ENCODE assay signal across 18 mouse cellular contexts in genomic region chr11:53758033-53758432, GRCm38 (mm10). TPM values are rescaled to one million over a fixed set of nuclear protein-coding genes. Genes with fewer than 3 reads are reported as not detected.
DNase-seq lines count a peak whose midpoint lies in the region; ATAC-seq and TF ChIP-seq lines count a peak whose summit lies in the region.
"Not testable (repeated sequence)": the region's sequence is repeated elsewhere in the genome, so short reads cannot be mapped to it uniquely, and the experiment has no call there.
"Had no signal": no experiment of that assay in that cellular context is flagged by ENCODE, and none has a peak within 500 bp of the region (broad histone marks: within the 10 kb centered on the region; RNA-seq: fewer than 3 reads in every experiment).

No protein-coding gene starts in this region.

- peak; percentile 82 for DNase-seq in 416B (ENCODE audit: low read depth)
- DNase-seq in ES-E14 (ENCODE audit: low read depth, low spot score); liver, embryonic 14.5 days (ENCODE audit: low read depth in 3 of 3, low spot score in 3 of 3): not testable (repeated sequence)

- TF ChIP-seq EP300 in liver, embryonic 14.5 days (IDR thresholded peaks at IDR 0.05; ENCODE audit: low read depth), result not testable (repeated sequence)

- H3K4me3 ChIP-seq in ES-E14 (ENCODE audit: insufficient read depth in 1 of 2, low read depth in 1 of 2, low read length in 2 of 2, poor library complexity in 1 of 2, severe bottlenecking in 1 of 2); intestine, embryonic 16.5 days (ENCODE audit: low read length); liver, embryonic 14.5 days (ENCODE audit: insufficient read depth in 1 of 2, low read depth in 2 of 2, low read length in 2 of 2); small intestine, adult 2 months (ENCODE audit: low read depth, low read length): not testable (repeated sequence)

- 0 out of 2 replicates have a peak, but pooled peaks have one; percentile 36 for ATAC-seq in common myeloid progenitor, adult 5-6 weeks (replicated peaks; ENCODE audit: low read depth, poor library complexity, severe bottlenecking)
- ATAC-seq in granulocyte monocyte progenitor cell, adult 5-6 weeks (replicated peaks; ENCODE audit: poor library complexity, severe bottlenecking), result 0 out of 2 replicates have a peak, but pooled peaks have one; percentile 50
- ATAC-seq in intestine, embryonic 16.5 days; liver, embryonic 14.5 days (ENCODE audit: insufficient read depth): not testable (repeated sequence)
- ATAC-seq in megakaryocyte, adult 5-6 weeks (ENCODE audit: poor library complexity, severe bottlenecking), result peak; percentile 62

- H3K9ac ChIP-seq in ES-E14 (ENCODE audit: insufficient read depth, low read depth, low read length, poor library complexity, severe bottlenecking); intestine, embryonic 16.5 days (ENCODE audit: low read depth, low read length); liver, embryonic 14.5 days (replicated peaks): not testable (repeated sequence)

- H3K4me2 ChIP-seq in intestine, embryonic 16.5 days (ENCODE audit: low read depth, low read length); liver, embryonic 14.5 days (ENCODE audit: low read depth): not testable (repeated sequence)

- H3K27ac ChIP-seq in ES-E14 (ENCODE audit: insufficient read depth, low read depth, low read length, poor library complexity, severe bottlenecking); liver, embryonic 14.5 days: not testable (repeated sequence)
- H3K27ac ChIP-seq in intestine, embryonic 16.5 days (ENCODE audit: low read length), result peak overlapping the region; percentile 86
- H3K27ac ChIP-seq in small intestine, adult 2 months (ENCODE audit: insufficient read depth, low read depth, low read length), result peak overlapping the region; percentile 99

- TF ChIP-seq CTCF in liver, embryonic 14.5 days (IDR thresholded peaks at IDR 0.05; ENCODE audit: low read depth), result peak; percentile 64
- TF ChIP-seq CTCF in small intestine, adult 2 months (IDR thresholded peaks at IDR 0.05; ENCODE audit: extremely low read depth, insufficient read length, insufficient replicate concordance, low read depth, low read length), result peak; percentile 40; the same call in 1 of the 2 replicates

- not testable (repeated sequence) for H3K36me3 ChIP-seq in ES-E14 (ENCODE audit: control insufficient read depth, insufficient read depth, low read length, poor library complexity, severe bottlenecking); intestine, embryonic 16.5 days (ENCODE audit: control insufficient read depth, insufficient read depth, low read length); liver, embryonic 14.5 days (replicated peaks; ENCODE audit: control insufficient read depth, insufficient read depth, low read depth); small intestine, adult 2 months (ENCODE audit: control insufficient read depth, insufficient read depth, low read length)

- H3K27me3 ChIP-seq in intestine, embryonic 16.5 days (replicated peaks; ENCODE audit: control insufficient read depth, insufficient read depth, low read length); liver, embryonic 14.5 days (ENCODE audit: control insufficient read depth, insufficient read depth, low read length); small intestine, adult 2 months (ENCODE audit: control insufficient read depth, insufficient read depth, low read length): not testable (repeated sequence)

- H3K4me1 ChIP-seq in ES-E14 (ENCODE audit: control insufficient read depth in 2 of 2, insufficient read depth in 2 of 2, low read length in 2 of 2, poor library complexity in 1 of 2), result peaks cover 9 to 30% of the 10 kb centered on the region in 2 experiments
- peaks cover 45% of the 10 kb centered on the region for H3K4me1 ChIP-seq in intestine, embryonic 16.5 days (ENCODE audit: control insufficient read depth, insufficient read depth, low read length)
- peaks cover 0 to 10% of the 10 kb centered on the region in 2 experiments; a peak in 2 of 4 replicates for H3K4me1 ChIP-seq in liver, embryonic 14.5 days (replicated peaks; ENCODE audit: control insufficient read depth in 2 of 2, insufficient read depth in 2 of 2, low read length in 1 of 2)
- peaks cover 46% of the 10 kb centered on the region for H3K4me1 ChIP-seq in small intestine, adult 2 months (ENCODE audit: control insufficient read depth, insufficient read depth, insufficient read length, low read length)

- TF ChIP-seq POLR2A in small intestine, adult 2 months (IDR thresholded peaks at IDR 0.05; ENCODE audit: low read depth, low read length), result not testable (repeated sequence)

- H3K9me3 ChIP-seq in ES-E14 (ENCODE audit: control insufficient read depth, insufficient read depth, low read depth, low read length); intestine, embryonic 16.5 days (ENCODE audit: control insufficient read depth, low read length); liver, embryonic 14.5 days (ENCODE audit: control insufficient read depth, low read length): not testable (repeated sequence)

- in situ Hi-C loops in ES-E14 (cut with MboI; ENCODE audit: low sequenced_read_pairs in 2 of 2, unreplicated experiment in 2 of 2), result loop anchor here in 1 of 2 experiments (10.0 kb wide), 1 partner anchor 97 kb away; the partner anchor contains the start of gene Gm12216

- WGBS in intestine, embryonic 16.5 days, result 72% methylated on average over 9 of the region's 9 CpGs
- 62% methylated on average over 9 of the region's 9 CpGs for WGBS in liver, embryonic 14.5 days (ENCODE audit: insufficient replicate concordance)
- WGBS in small intestine, adult 2 months, result 43% methylated on average over 9 of the region's 9 CpGs

TF ChIP-seq in ES-E14, 5 proteins besides CTCF, POLR2A, EP300 and RAD21:
- TF ChIP-seq ZNF384 (IDR thresholded peaks at IDR 0.05; ENCODE audit: low read depth, low read length), result peak; percentile 64; the same call in 1 of the 2 replicates

RNA-seq across cellular contexts. Expression of gene Irf1, which starts 11.8 kb away (rescaled TPM):
- total RNA-seq in ES-E14 (2012; rRNA removed), result 28.0 and 40.1 TPM in 2 replicates
- 57.2 and 69.8 TPM in 2 replicates for total RNA-seq in common myeloid progenitor, adult 5-6 weeks (2017)
- 37.5 and 41.7 TPM in 2 replicates for total RNA-seq in granulocyte monocyte progenitor cell, adult 5-6 weeks (2014; fragmentation: Nextera tagmentation)
- 41.3 and 55.9 TPM in 2 replicates for total RNA-seq in granulocyte monocyte progenitor cell, adult 5-6 weeks (2017)
- polyA plus RNA-seq in intestine, embryonic 16.5 days (2015; fragmentation: Nextera tagmentation; extraction: Ambion mirVana), result 52.9 and 58.7 TPM in 2 replicates
- polyA plus RNA-seq in liver, embryonic 14.5 days (2012; rRNA removed), result 5.0 and 8.1 TPM in 2 replicates
- 5.4 and 9.1 TPM in 2 replicates for polyA plus RNA-seq in liver, embryonic 14.5 days (2014; fragmentation: Nextera tagmentation; extraction: Ambion mirVana)
- 37.2 and 38.5 TPM in 2 replicates for total RNA-seq in megakaryocyte, adult 5-6 weeks (2015)
- 78.4 and 93.1 TPM in 2 replicates for total RNA-seq in megakaryocyte, adult 5-6 weeks (2017)
- 93.3 and 233 TPM in 2 replicates for polyA plus RNA-seq in small intestine, adult 2 months (2012; rRNA removed)

RNA-seq across cellular contexts. Expression of gene Gm17334, which starts 15.0 kb away (rescaled TPM):
- 0.22 and 0.53 TPM in 2 replicates for total RNA-seq in ES-E14 (2012; rRNA removed)
- 0.69 TPM in 1 of 2 replicates, not detected in the other for total RNA-seq in common myeloid progenitor, adult 5-6 weeks (2017)
- 2.5 and 4.8 TPM in 2 replicates for total RNA-seq in granulocyte monocyte progenitor cell, adult 5-6 weeks (2014; fragmentation: Nextera tagmentation)
- not detected in 2 replicates for total RNA-seq in granulocyte monocyte progenitor cell, adult 5-6 weeks (2017)
- polyA plus RNA-seq in intestine, embryonic 16.5 days (2015; fragmentation: Nextera tagmentation; extraction: Ambion mirVana), result 0.34 and 0.81 TPM in 2 replicates
- not detected in 2 replicates for polyA plus RNA-seq in liver, embryonic 14.5 days (2012; rRNA removed)
- not detected in 2 replicates for polyA plus RNA-seq in liver, embryonic 14.5 days (2014; fragmentation: Nextera tagmentation; extraction: Ambion mirVana)
- total RNA-seq in megakaryocyte, adult 5-6 weeks (2015), result not detected in 2 replicates
- total RNA-seq in megakaryocyte, adult 5-6 weeks (2017), result not detected in 2 replicates
- polyA plus RNA-seq in small intestine, adult 2 months (2012; rRNA removed), result 0.25 and 1.6 TPM in 2 replicates
- polyA plus RNA-seq: forebrain, embryonic 14.5 days; hindbrain, embryonic 15.5 days had no signal

RNA-seq across cellular contexts. Expression of gene Il5, which starts 37.4 kb away (rescaled TPM):
- total RNA-seq in ES-E14 (2012; rRNA removed), result not detected in 2 replicates
- total RNA-seq in common myeloid progenitor, adult 5-6 weeks (2017), result not detected in 2 replicates
- total RNA-seq in granulocyte monocyte progenitor cell, adult 5-6 weeks (2014; fragmentation: Nextera tagmentation), result not detected in 2 replicates
- not detected in 2 replicates for total RNA-seq in granulocyte monocyte progenitor cell, adult 5-6 weeks (2017)
- not detected in 2 replicates for polyA plus RNA-seq in intestine, embryonic 16.5 days (2015; fragmentation: Nextera tagmentation; extraction: Ambion mirVana)
- polyA plus RNA-seq in liver, embryonic 14.5 days (2012; rRNA removed), result not detected in 2 replicates
- polyA plus RNA-seq in liver, embryonic 14.5 days (2014; fragmentation: Nextera tagmentation; extraction: Ambion mirVana), result not detected in 2 replicates
- not detected in 2 replicates for total RNA-seq in megakaryocyte, adult 5-6 weeks (2015)
- not detected in 2 replicates for total RNA-seq in megakaryocyte, adult 5-6 weeks (2017)
- polyA plus RNA-seq in small intestine, adult 2 months (2012; rRNA removed), result not detected in 2 replicates
- total RNA-seq: adrenal gland, adult 2 months; heart, postnatal 25 days; layer of hippocampus, adult 8-10 months; left cerebral cortex, adult 8-10 months had no signal
- polyA plus RNA-seq: CD4-positive, CD25-positive, alpha-beta regulatory T cell, adult 4 months; forebrain, embryonic 14.5 days; hindbrain, embryonic 15.5 days; kidney, embryonic 15.5 days; limb, embryonic 12.5 days; liver, embryonic 16.5 days had no signal

RNA-seq across cellular contexts. Expression of gene Rad50, which starts 50.9 kb away (rescaled TPM):
- 30.9 and 32.0 TPM in 2 replicates for total RNA-seq in ES-E14 (2012; rRNA removed)
- total RNA-seq in common myeloid progenitor, adult 5-6 weeks (2017), result 110 and 112 TPM in 2 replicates
- total RNA-seq in granulocyte monocyte progenitor cell, adult 5-6 weeks (2014; fragmentation: Nextera tagmentation), result 58.0 and 59.9 TPM in 2 replicates
- 67.4 and 85.2 TPM in 2 replicates for total RNA-seq in granulocyte monocyte progenitor cell, adult 5-6 weeks (2017)
- 24.8 and 28.5 TPM in 2 replicates for polyA plus RNA-seq in intestine, embryonic 16.5 days (2015; fragmentation: Nextera tagmentation; extraction: Ambion mirVana)
- 3.1 and 5.1 TPM in 2 replicates for polyA plus RNA-seq in liver, embryonic 14.5 days (2012; rRNA removed)
- polyA plus RNA-seq in liver, embryonic 14.5 days (2014; fragmentation: Nextera tagmentation; extraction: Ambion mirVana), result 10.0 and 10.3 TPM in 2 replicates
- 23.9 and 26.7 TPM in 2 replicates for total RNA-seq in megakaryocyte, adult 5-6 weeks (2015)
- total RNA-seq in megakaryocyte, adult 5-6 weeks (2017), result 33.7 and 38.1 TPM in 2 replicates
- 0.98 and 2.7 TPM in 2 replicates for polyA plus RNA-seq in small intestine, adult 2 months (2012; rRNA removed)
